Mouse (Mus musculus) ES-Bruce4 (cell line): ENCODE data around the gene Zfyve21.

Source experiments
- CTCF ChIP-seq: IDR thresholded peaks from one replicate; pipeline ENCODE4 v1.8.1; 2011; ENCODE audit warnings: low read depth, low read length
- POLR2A ChIP-seq: IDR thresholded peaks from one replicate; pipeline ENCODE4 v1.8.1; 2011; ENCODE audit warnings: low read length; ENCODE audit not compliant: insufficient read depth

GRCm38 (mm10) chr12:111794102-111794501 is 19.9 kb upstream of the Zfyve21 start:
- TF ChIP-seq CTCF (no peak), POLR2A (no peak)
